Mouse (Mus musculus) G1E (cell line): ENCODE data around the gene Cidec. TPM values are rescaled to one million over a fixed set of nuclear protein-coding genes. Genes with fewer than 3 reads are reported as not detected.

Experiments used
- ATAC-seq: 2 replicates; pipeline ENCODE4 v1.8.0; 2016; ENCODE audit warnings: mild to moderate bottlenecking; ENCODE audit not compliant: insufficient number of reproducible peaks, poor library complexity, low FRiP score, severe bottlenecking; ENCODE audit errors: extremely low read depth
- DNase-seq: peaks from one replicate; pipeline ENCODE4 v3.0.0; 2012; ENCODE audit warnings: low spot score
- H3K27me3 ChIP-seq: 2 replicates; pipeline ENCODE4 v1.6.1; 2012; ENCODE audit warnings: mild to moderate bottlenecking, low read length, inconsistent platforms; ENCODE audit not compliant: insufficient read depth
- H3K36me3 ChIP-seq: replicated peaks from 2 replicates; pipeline ENCODE3; 2012; ENCODE audit warnings: mild to moderate bottlenecking, inconsistent platforms
- H3K4me1 ChIP-seq: 2 replicates; pipeline ENCODE4 v1.6.1; 2012; ENCODE audit warnings: low read depth, low read length, inconsistent platforms, mixed read lengths; ENCODE audit not compliant: insufficient read depth
- H3K4me3 ChIP-seq: 2 replicates; pipeline ENCODE4 v1.5.1; 2012; ENCODE audit warnings: low read depth, mild to moderate bottlenecking, inconsistent platforms, low read length, moderate library complexity, mixed read lengths
- H3K9me3 ChIP-seq: replicated peaks from 2 replicates; pipeline ENCODE4 v1.6.1; 2012; ENCODE audit warnings: inconsistent platforms
- CTCF ChIP-seq: IDR thresholded peaks from 2 replicates; pipeline ENCODE4 v1.5.1; 2012; ENCODE audit warnings: low read depth, low read length, inconsistent platforms, mixed read lengths
- GATA1 ChIP-seq: IDR thresholded peaks from 2 replicates; pipeline ENCODE4 v1.6.1; 2012; ENCODE audit warnings: borderline replicate concordance, low read length, inconsistent platforms, mixed read lengths
- GATA2 ChIP-seq: IDR thresholded peaks from 2 replicates; pipeline ENCODE4 v1.6.1; 2012; ENCODE audit warnings: low read depth, low read length, inconsistent platforms, borderline replicate concordance
- POLR2AphosphoS5 ChIP-seq: IDR thresholded peaks from 2 replicates; pipeline ENCODE4 v1.6.1; 2012; ENCODE audit warnings: low read depth, low read length, inconsistent platforms; ENCODE audit not compliant: insufficient replicate concordance
- TAL1 ChIP-seq: conservative IDR thresholded peaks from 2 replicates; pipeline ENCODE4 v1.6.1; 2012; ENCODE audit warnings: low read depth, low read length, inconsistent platforms, mixed read lengths
- polyA plus RNA-seq: library from polyadenylated mRNA; stranded (reverse); fragments of >175 nt; gene quantifications from 2 replicates; pipeline ENCODE4 v1.2.3, GENCODE M21; 2012
- total RNA-seq, 2 experiments: library from RNA; stranded (forward) in 1 of 2; stranded (reverse) in 1 of 2; fragments of 200-1000 nt in 1 of 2; fragments of >200 nt in 1 of 2; fragmentation: Nextera tagmentation in 1 of 2; gene quantifications; 2 replicates each; pipeline ENCODE4 v1.2.3; 2014 to 2017

Gene Cidec
- not detected in 2 replicates for total RNA-seq (2014; fragmentation: Nextera tagmentation)
- 0.06 and 0.27 TPM in 2 replicates for total RNA-seq (2017)
- not detected in 2 replicates for polyA plus RNA-seq

- Histone ChIP-seq H3K36me3 (no peaks in the 10 kb centered on the region), H3K27me3 (peaks cover 50% of the 10 kb centered on the region), H3K4me3 (no peak within 1 kb of the TSS), H3K4me1 (0 out of 2 replicates have a peak, but pooled peaks cover 1% of the 10 kb centered on the region), H3K9me3 (no peaks in the 10 kb centered on the region)
- DNase-seq (no peak), ATAC-seq (no peak)
- no peak for TF ChIP-seq TAL1
- no peak for TF ChIP-seq CTCF
- no peak for TF ChIP-seq GATA2
- TF ChIP-seq GATA1 = no peak
- TF ChIP-seq POLR2AphosphoS5 = no peak
Observed at GRCm38 (mm10) chr6:113435664-113436205, at the start of gene Cidec. Cidec (minus strand) TSS chr6:113435760.

- TF ChIP-seq CTCF (no peak), POLR2AphosphoS5 (no peak), TAL1 (no peak), GATA2 (no peak), GATA1 (no peak)
- peak overlapping the region; percentile 82 for H3K4me3 ChIP-seq
- no peak for ATAC-seq
- peaks cover 34% of the 10 kb centered on the region for H3K36me3 ChIP-seq
- H3K27me3 ChIP-seq = peaks cover 27% of the 10 kb centered on the region
- no peaks in the 10 kb centered on the region for H3K9me3 ChIP-seq
- H3K4me1 ChIP-seq = peaks cover 54% of the 10 kb centered on the region
- peak; percentile 68 for DNase-seq
Observed at GRCm38 (mm10) chr6:113483729-113484128, 48.2 kb upstream of the Cidec start.

- TF ChIP-seq GATA1 = no peak
- Histone ChIP-seq H3K4me1 (peaks cover 54% of the 10 kb centered on the region), H3K36me3 (peaks cover 29% of the 10 kb centered on the region), H3K27me3 (peaks cover 28% of the 10 kb centered on the region), H3K9me3 (no peaks in the 10 kb centered on the region), H3K4me3 (peak within 1 kb of the TSS; percentile 82)
- ATAC-seq (peak; percentile 98), DNase-seq (peak; percentile 99)
Observed at GRCm38 (mm10) chr6:113483100-113483615, 47.6 kb upstream of the Cidec start, which contains the start of gene Creld1. Creld1 (plus strand) TSS chr6:113483297.

- ATAC-seq (no peak; the same call in 1 of the 2 replicates), DNase-seq (peak; percentile 67)
- Histone ChIP-seq H3K36me3 (peaks cover 23% of the 10 kb centered on the region), H3K27me3 (peaks cover 32% of the 10 kb centered on the region), H3K4me1 (peaks cover 49% of the 10 kb centered on the region), H3K9me3 (no peaks in the 10 kb centered on the region), H3K4me3 (peak overlapping the region; percentile 82)
- TF ChIP-seq TAL1 (no peak), GATA1 (no peak), GATA2 (no peak), CTCF (no peak), POLR2AphosphoS5 (no peak)
Observed at GRCm38 (mm10) chr6:113482477-113483099, 47.0 kb upstream of the Cidec start.

GRCm38 (mm10) chr6:113480555-113481373 lies 45.2 kb upstream of the Cidec start:
- Histone ChIP-seq H3K27me3 (peaks cover 49% of the 10 kb centered on the region), H3K4me1 (peaks cover 46% of the 10 kb centered on the region), H3K36me3 (peaks cover 8% of the 10 kb centered on the region), H3K4me3 (no peak overlapping the region), H3K9me3 (no peaks in the 10 kb centered on the region)
- TF ChIP-seq TAL1 (no peak), CTCF (no peak), GATA1 (no peak), POLR2AphosphoS5 (no peak), GATA2 (no peak)
- no peak for DNase-seq
- no peak for ATAC-seq

GRCm38 (mm10) chr6:113478906-113479305 lies 43.3 kb upstream of the Cidec start:
- Histone ChIP-seq H3K4me1 (peaks cover 34% of the 10 kb centered on the region), H3K9me3 (no peaks in the 10 kb centered on the region), H3K4me3 (no peak overlapping the region), H3K36me3 (no peaks in the 10 kb centered on the region), H3K27me3 (peaks cover 60% of the 10 kb centered on the region)
- no peak for DNase-seq
- TF ChIP-seq GATA2 = no peak
- TF ChIP-seq GATA1 = no peak
- TF ChIP-seq TAL1 = no peak
- no peak for TF ChIP-seq POLR2AphosphoS5
- no peak for TF ChIP-seq CTCF
- ATAC-seq = no peak
